Mouse (Mus musculus) neural tube, embryonic 13.5 days (tissue): Measurements from ENCODE around the gene Mrpl20. TPM values are rescaled to one million over a fixed set of nuclear protein-coding genes. Genes with fewer than 3 reads are reported as not detected.

ENCODE experiments used
- ATAC-seq: fragments of 200-750 bp; cut with Nextera tagmentation; 2 replicates; pipeline ENCODE4 v1.8.0; 2017; ENCODE audit warnings: low read depth, mild to moderate bottlenecking, moderate TSS enrichment, moderate library complexity
- H3K27ac ChIP-seq: fragments of 300-500 bp; sonication (generic); replicated peaks from 2 replicates; pipeline ENCODE4 v1.5.1; 2015; ENCODE audit warnings: moderate library complexity, mild to moderate bottlenecking, inconsistent platforms
- H3K27me3 ChIP-seq: fragments of 300-500 bp; sonication (generic); 2 replicates; pipeline ENCODE4 v1.6.1; 2015; ENCODE audit warnings: mild to moderate bottlenecking, inconsistent platforms
- H3K36me3 ChIP-seq: fragments of 300-500 bp; sonication (generic); 2 replicates; pipeline ENCODE4 v1.6.1; 2015; ENCODE audit warnings: mild to moderate bottlenecking, inconsistent platforms
- H3K4me1 ChIP-seq: fragments of 300-500 bp; sonication (generic); replicated peaks from 2 replicates; pipeline ENCODE4 v1.6.1; 2015; ENCODE audit warnings: inconsistent platforms
- H3K4me2 ChIP-seq: fragments of 300-500 bp; sonication (generic); 2 replicates; pipeline ENCODE4 v1.6.1; 2015; ENCODE audit warnings: inconsistent platforms, mild to moderate bottlenecking, moderate library complexity
- H3K4me3 ChIP-seq: fragments of 300-500 bp; sonication (generic); 2 replicates; pipeline ENCODE4 v1.5.1; 2015; ENCODE audit warnings: mild to moderate bottlenecking, inconsistent platforms
- H3K9ac ChIP-seq: fragments of 300-500 bp; sonication (generic); 2 replicates; pipeline ENCODE4 v1.6.1; 2015; ENCODE audit warnings: moderate library complexity, mild to moderate bottlenecking, inconsistent platforms
- H3K9me3 ChIP-seq: fragments of 300-500 bp; sonication (generic); 2 replicates; pipeline ENCODE4 v1.6.1; 2016; ENCODE audit warnings: inconsistent platforms
- WGBS: fragments of 180-500 bp; shearing (Covaris S2); methylation state at CpG from one replicate; pipeline ENCODE4 v1.1.7; 2015; 5-methylcytosine and 5-hydroxymethylcytosine counted together
- polyA plus RNA-seq: library from polyadenylated mRNA; unstranded; fragments of >200 nt; fragmentation: Nextera tagmentation; extraction: Ambion mirVana; gene quantifications from 2 replicates; pipeline ENCODE4 v1.2.1, GENCODE M21; 2015

The Mrpl20 gene
- polyA plus RNA-seq, 1 experiment from 2014 or later = 265 TPM

DNA sequence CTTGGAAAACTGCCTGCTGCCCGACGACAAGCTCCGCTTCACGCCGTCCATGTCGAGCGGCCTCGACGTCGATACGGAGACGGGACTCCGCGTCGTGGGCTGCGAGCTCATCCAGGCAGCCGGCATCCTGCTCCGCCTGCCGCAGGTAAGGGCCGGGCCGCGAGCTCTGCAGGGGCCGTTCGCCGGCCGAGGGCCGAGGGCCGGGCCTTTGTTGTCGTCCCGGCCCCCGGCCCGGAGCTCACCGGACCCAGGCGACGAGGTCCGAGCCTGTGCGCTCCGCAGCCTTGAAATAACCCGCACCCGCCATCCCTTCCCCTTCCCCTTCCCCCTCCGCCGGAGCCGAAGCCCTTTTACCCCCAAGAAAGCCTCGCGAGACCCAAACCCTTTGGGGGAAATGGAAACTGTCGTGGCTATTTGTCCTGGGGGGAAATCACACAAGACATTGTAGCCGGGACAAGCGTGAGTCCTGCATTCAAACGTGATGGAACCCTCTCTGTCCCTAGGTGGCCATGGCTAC lies 10.0 kb downstream of the Mrpl20 start:
- ATAC-seq = peak; percentile 55
- Histone ChIP-seq H3K4me2 (peak overlapping the region; percentile 95), H3K4me1 (peaks cover 29% of the 10 kb centered on the region), H3K36me3 (peaks cover 68% of the 10 kb centered on the region), H3K27me3 (no peaks in the 10 kb centered on the region), H3K27ac (peak overlapping the region; percentile 92), H3K4me3 (peak overlapping the region; percentile 100), H3K9me3 (no peaks in the 10 kb centered on the region), H3K9ac (peak overlapping the region; percentile 99)
- WGBS = under 1% methylated on average over 49 of the region's 49 CpGs

DNA sequence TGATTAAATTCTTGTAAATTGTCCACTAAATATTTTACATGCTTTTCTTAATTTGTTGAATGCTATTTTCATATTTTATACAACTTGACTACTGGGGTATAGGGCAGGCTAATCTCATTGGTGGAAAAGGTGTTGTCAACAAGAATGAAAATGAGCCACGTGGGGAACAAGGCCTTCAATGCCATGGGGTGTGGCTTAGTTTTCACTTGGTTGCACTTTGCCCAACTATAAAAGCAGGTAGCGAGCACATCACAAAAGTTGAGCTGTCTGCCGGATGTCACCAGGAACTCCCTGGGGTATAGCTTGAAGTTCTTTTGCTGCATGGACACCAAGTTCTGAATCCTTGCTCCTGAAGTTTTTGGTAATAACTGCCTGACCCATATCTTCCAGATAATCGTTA lies 14.9 kb downstream of the Mrpl20 start:
- Histone ChIP-seq H3K4me3 (no peak overlapping the region), H3K4me1 (peaks cover 20% of the 10 kb centered on the region), H3K27ac (no peak overlapping the region), H3K9me3 (no peaks in the 10 kb centered on the region), H3K36me3 (peaks cover 83% of the 10 kb centered on the region), H3K4me2 (no peak overlapping the region), H3K9ac (no peak overlapping the region), H3K27me3 (no peaks in the 10 kb centered on the region)
- ATAC-seq = no peak
- 79% methylated on average over 4 of the region's 4 CpGs for WGBS

DNA sequence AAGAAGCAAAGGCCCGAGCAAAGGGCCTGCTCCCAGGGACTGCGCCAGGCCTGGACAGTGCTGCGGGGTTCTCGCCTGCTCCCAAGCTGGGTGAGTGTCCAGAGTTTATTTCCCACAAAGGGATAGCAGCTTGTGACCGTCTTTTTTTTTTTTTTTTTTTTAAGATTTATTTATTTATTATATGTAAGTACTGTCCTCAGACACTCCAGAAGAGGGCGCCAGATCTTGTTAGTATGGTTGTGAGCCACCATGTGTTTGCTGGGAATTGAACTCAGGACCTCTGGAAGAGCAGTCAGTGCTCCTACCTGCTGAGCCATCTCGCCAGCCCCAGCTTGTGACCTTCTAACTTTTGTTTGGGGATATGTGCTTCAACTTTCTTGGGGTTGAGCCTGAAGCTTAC lies 18.3 kb downstream of the Mrpl20 start:
- Histone ChIP-seq H3K27me3 (no peaks in the 10 kb centered on the region), H3K27ac (no peak overlapping the region), H3K36me3 (peaks cover 95% of the 10 kb centered on the region), H3K4me1 (no peaks in the 10 kb centered on the region), H3K9me3 (no peaks in the 10 kb centered on the region), H3K4me3 (no peak overlapping the region), H3K9ac (no peak overlapping the region), H3K4me2 (no peak overlapping the region)
- ATAC-seq = no peak
- 84% methylated on average over 7 of the region's 7 CpGs for WGBS

DNA sequence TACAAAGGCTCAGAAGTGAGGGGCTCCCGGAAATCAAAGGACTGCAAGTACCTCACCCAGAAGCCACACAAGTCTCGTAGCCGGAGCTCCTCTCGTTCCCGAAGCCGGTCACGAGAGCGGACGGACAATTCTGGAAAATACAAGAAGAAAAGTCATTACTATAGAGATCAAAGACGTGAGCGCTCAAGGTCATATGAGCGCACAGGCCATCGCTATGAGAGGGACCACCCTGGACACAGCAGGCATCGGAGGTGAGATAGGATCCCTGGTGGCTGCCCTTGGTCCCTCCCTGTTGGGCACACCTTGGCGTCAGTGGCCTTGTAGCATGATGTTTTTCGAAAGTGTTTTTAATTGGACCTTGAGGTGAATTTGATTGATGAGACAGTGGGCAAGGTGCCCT lies 20.8 kb downstream of the Mrpl20 start:
- H3K9me3 ChIP-seq = no peaks in the 10 kb centered on the region
- H3K27ac ChIP-seq = no peak overlapping the region
- no peak overlapping the region for H3K9ac ChIP-seq
- no peak for ATAC-seq
- no peak overlapping the region for H3K4me3 ChIP-seq
- peaks cover 94% of the 10 kb centered on the region for H3K36me3 ChIP-seq
- H3K4me1 ChIP-seq = no peaks in the 10 kb centered on the region
- no peak overlapping the region for H3K4me2 ChIP-seq
- no peaks in the 10 kb centered on the region for H3K27me3 ChIP-seq
- WGBS = 94% methylated on average over 16 of the region's 16 CpGs

DNA sequence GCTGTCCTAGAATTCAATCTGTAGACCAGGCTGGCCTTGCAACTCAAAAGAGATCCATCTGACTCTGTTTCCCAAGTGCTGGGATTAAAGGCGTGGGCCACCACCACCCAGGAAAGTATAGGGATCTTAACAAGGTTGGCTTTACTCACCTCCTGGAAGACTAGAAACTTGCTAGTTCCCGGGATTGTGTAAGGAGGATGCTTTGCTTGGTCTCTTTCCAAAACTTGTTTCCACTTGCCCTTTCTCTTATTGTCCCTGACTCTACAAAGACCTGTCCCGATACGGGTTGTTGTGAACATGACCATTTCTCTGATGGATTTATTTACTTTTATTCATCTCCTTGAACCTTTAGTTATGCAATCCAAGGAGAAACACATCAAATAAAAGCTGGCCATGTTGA lies 27.2 kb downstream of the Mrpl20 start:
- H3K27ac ChIP-seq = no peak overlapping the region
- 94% methylated on average over 4 of the region's 4 CpGs for WGBS
- no peak overlapping the region for H3K4me2 ChIP-seq
- H3K4me1 ChIP-seq = peaks cover 33% of the 10 kb centered on the region
- no peaks in the 10 kb centered on the region for H3K27me3 ChIP-seq
- H3K36me3 ChIP-seq = peaks cover 43% of the 10 kb centered on the region
- H3K9ac ChIP-seq = no peak overlapping the region
- no peak for ATAC-seq
- no peak overlapping the region for H3K4me3 ChIP-seq
- H3K9me3 ChIP-seq = no peaks in the 10 kb centered on the region

DNA sequence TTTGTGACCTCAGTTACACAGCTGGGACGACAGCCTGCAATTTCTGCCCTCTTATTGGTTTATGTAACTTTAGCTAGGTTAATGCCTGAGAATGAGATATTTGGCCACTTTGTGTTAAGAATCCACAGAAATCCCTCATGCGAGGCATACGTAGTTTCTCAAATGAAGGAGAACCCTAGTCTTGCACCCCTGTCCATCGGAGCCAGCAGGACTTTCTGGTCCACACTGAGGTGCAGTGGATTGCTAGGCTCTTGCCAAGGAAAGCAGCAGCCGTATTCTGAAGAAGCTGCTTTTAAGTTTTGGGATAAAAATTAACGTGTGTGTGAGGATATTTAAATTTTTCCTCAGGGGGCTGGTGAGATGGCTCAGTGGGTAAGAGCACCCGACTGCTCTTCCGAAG lies 27.9 kb downstream of the Mrpl20 start:
- Histone ChIP-seq H3K9ac (peak overlapping the region; percentile 41; the same call in 1 of the 2 replicates), H3K36me3 (peaks cover 36% of the 10 kb centered on the region), H3K27ac (peak overlapping the region; percentile 85), H3K4me1 (peaks cover 33% of the 10 kb centered on the region), H3K4me3 (peak overlapping the region; percentile 94), H3K27me3 (no peaks in the 10 kb centered on the region), H3K9me3 (no peaks in the 10 kb centered on the region), H3K4me2 (peak overlapping the region; percentile 100)
- ATAC-seq = no peak
- WGBS = 57% methylated on average over 8 of the region's 8 CpGs

DNA sequence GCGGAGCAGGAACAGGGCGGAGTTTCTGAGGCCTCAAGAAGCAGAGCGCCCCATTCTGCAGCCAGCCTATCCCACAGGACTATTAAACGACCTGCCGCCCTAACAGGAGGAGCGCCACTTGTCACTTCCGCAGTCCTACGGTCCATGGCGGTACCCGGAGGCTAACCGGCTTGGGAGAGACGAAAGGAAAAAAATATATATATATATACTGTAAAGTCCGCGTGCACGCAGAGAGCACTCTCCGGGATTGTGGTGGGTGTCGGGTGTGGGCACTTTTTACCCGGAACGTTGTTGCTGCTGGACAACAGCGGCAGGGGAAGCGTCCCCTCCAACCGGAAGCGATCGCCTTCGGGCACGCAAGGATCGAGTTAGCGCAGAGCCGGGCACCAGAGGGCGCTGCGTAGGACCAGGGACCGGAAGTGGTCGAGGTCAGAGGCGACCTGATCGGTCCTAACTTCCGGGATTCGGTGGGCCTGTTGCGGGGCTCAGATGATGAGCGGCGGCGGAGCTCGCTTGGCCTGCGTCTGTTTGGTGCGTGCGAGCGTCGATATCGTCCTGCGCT lies 28.6 kb downstream of the Mrpl20 start, which contains the start of gene Aurkaip1:
Gene Aurkaip1 (plus strand): TSS at position 68 of the 562 bp plus-strand sequence.
- Histone ChIP-seq H3K4me1 (peaks cover 33% of the 10 kb centered on the region), H3K4me3 (peak within 1 kb of the TSS; percentile 94), H3K36me3 (peaks cover 33% of the 10 kb centered on the region), H3K27me3 (no peaks in the 10 kb centered on the region), H3K27ac (peak within 1 kb of the TSS; percentile 85), H3K9ac (peak within 1 kb of the TSS; percentile 92), H3K9me3 (no peaks in the 10 kb centered on the region), H3K4me2 (peak within 1 kb of the TSS; percentile 100)
- WGBS = under 1% methylated on average over 49 of the region's 49 CpGs
- ATAC-seq = peak; percentile 91

DNA sequence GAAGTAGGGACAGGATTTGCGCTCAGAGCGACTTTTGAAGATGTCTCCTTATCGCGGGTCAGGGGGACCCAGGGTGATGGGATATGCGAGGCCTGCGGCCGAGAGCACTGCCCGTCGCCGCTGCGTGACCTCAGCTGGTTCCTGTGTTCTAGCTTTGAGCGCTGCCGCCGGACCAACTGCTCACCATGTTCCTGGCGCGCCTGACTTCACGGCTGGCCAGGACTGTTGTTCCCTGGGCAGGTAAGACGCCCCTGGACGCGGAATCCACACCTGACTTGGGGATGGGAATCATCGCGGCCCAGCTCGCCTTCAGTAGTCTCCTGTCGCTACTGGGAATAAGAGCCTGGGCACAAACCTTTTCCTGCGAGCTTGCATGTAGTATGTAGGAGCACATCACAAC lies 29.2 kb downstream of the Mrpl20 start:
- 1% methylated on average over 25 of the region's 25 CpGs for WGBS
- no peaks in the 10 kb centered on the region for H3K27me3 ChIP-seq
- H3K9me3 ChIP-seq = no peaks in the 10 kb centered on the region
- peak overlapping the region; percentile 94 for H3K4me3 ChIP-seq
- peak overlapping the region; percentile 85 for H3K27ac ChIP-seq
- peak overlapping the region; percentile 100 for H3K4me2 ChIP-seq
- peak overlapping the region; percentile 92 for H3K9ac ChIP-seq
- peaks cover 33% of the 10 kb centered on the region for H3K4me1 ChIP-seq
- no peak for ATAC-seq
- peaks cover 28% of the 10 kb centered on the region for H3K36me3 ChIP-seq

DNA sequence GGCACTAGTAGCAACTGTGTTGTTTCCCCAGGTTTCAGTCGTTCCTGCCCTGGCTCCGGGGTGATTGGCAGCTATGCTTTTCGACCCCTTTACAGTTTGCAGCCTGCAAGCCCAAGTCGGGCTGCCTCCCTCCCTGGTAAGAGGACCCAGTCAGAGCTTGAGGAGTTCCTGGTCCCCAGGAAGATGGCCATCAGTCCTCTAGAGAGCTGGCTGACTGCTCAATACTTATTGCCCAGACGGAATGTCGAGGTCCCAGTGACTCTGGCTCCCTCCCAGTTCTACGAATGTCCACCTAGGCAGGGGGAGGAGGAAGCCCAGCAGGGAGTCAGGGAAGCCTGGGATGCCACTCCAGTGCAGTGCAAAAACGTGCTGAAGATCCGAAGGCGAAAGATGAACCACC lies 29.6 kb downstream of the Mrpl20 start:
- H3K4me3 ChIP-seq = peak overlapping the region; percentile 94
- peak overlapping the region; percentile 85; the same call in 1 of the 2 replicates for H3K27ac ChIP-seq
- H3K27me3 ChIP-seq = no peaks in the 10 kb centered on the region
- peak overlapping the region; percentile 100 for H3K4me2 ChIP-seq
- H3K9me3 ChIP-seq = no peaks in the 10 kb centered on the region
- peaks cover 23% of the 10 kb centered on the region for H3K36me3 ChIP-seq
- peaks cover 33% of the 10 kb centered on the region for H3K4me1 ChIP-seq
- no peak for ATAC-seq
- 54% methylated on average over 10 of the region's 10 CpGs for WGBS
- H3K9ac ChIP-seq = peak overlapping the region; percentile 92

DNA sequence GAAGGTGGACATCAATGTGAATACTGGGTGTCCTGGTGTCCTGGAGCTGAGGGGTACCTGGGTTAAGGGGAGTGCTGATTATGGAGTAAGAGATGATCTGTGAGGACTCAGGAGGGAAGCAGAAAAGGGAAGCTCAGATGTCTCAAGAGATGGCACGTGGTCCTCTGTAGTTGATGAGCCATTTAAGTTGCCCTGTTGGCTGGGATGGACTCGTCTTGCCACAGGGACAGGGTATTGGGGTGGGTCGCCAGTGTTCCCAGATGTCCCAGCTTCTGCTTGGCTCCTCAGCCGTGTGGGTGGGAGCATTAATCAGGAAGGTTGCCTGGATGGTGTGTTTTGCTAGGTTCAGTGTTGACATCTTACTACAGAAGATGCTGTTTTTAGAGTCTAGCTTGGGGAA lies 30.6 kb downstream of the Mrpl20 start:
- 89% methylated on average over 4 of the region's 4 CpGs for WGBS
- no peak overlapping the region for H3K27ac ChIP-seq
- peaks cover 33% of the 10 kb centered on the region for H3K4me1 ChIP-seq
- H3K4me2 ChIP-seq = peak overlapping the region; percentile 100; the same call in 1 of the 2 replicates
- 0 out of 2 replicates have a peak overlapping the region, but pooled peaks have one; percentile 92 for H3K9ac ChIP-seq
- peaks cover 13% of the 10 kb centered on the region; the same call in 1 of the 2 replicates for H3K36me3 ChIP-seq
- no peaks in the 10 kb centered on the region for H3K9me3 ChIP-seq
- no peak overlapping the region for H3K4me3 ChIP-seq
- no peak for ATAC-seq
- H3K27me3 ChIP-seq = no peaks in the 10 kb centered on the region

DNA sequence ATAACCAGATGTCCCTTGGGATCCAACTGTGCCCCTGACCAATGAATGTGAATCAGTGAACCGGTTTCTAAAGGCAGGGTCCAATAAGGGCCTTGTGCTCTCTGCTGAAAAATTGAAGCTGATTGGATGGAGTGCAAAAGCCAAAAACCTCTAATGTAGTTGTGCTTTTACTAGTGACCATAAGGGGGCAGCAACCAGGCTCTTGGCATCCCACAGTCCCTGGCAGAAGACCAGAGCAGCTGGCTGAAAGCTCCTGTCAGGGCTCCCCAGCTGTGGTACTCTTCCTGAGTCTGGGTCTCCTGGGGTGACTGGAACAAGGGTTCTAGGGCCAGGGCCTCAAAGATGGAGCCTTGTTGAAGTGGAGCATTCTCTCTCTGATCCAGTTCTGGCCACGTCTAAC lies 31.2 kb downstream of the Mrpl20 start:
- Histone ChIP-seq H3K4me3 (no peak overlapping the region), H3K36me3 (peaks cover 10% of the 10 kb centered on the region; the same call in 1 of the 2 replicates), H3K9ac (no peak overlapping the region), H3K4me2 (no peak overlapping the region), H3K9me3 (no peaks in the 10 kb centered on the region), H3K27ac (peak overlapping the region; percentile 84), H3K4me1 (peaks cover 33% of the 10 kb centered on the region), H3K27me3 (no peaks in the 10 kb centered on the region)
- WGBS = 38% methylated on average over 2 of the region's 2 CpGs
- peak; percentile 34; the same call in 1 of the 2 replicates for ATAC-seq

DNA sequence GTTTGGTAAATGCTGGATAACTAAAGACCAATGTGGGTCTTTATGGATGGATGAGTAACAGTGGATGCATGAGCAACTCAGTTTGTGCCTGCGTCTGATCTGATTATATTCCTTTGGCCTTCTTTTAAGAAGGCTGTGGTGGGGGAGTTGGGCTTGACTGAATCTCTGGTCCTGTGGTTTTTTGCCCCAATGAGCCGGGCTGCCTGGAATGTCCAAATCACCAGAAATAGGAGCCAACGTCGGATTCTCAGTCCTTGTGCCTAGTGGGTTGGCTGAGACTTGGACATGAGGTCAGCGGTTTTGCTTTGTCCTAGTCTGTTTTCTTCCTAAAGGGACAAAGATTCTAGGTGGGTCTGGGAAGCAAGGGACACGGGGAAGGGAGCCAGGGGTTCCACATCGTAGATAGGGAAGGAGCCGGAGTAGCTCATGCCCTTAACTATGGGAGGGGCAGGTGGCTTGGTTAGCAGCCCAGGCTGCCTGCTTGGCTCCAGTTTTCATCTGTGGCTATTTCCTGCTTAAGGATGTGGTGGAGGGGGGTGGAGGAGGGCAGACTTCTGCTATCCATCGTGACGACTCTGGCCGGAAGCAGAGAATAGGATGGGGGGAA lies 34.8 kb downstream of the Mrpl20 start:
- Histone ChIP-seq H3K27ac (0 out of 2 replicates have a peak overlapping the region, but pooled peaks have one; percentile 1), H3K36me3 (peaks cover 12% of the 10 kb centered on the region), H3K27me3 (peaks cover 22% of the 10 kb centered on the region), H3K4me3 (no peak overlapping the region), H3K9ac (no peak overlapping the region), H3K9me3 (no peaks in the 10 kb centered on the region), H3K4me2 (no peak overlapping the region), H3K4me1 (peaks cover 45% of the 10 kb centered on the region)
- ATAC-seq = no peak
- 82% methylated on average over 11 of the region's 11 CpGs for WGBS
